Mouse (Mus musculus): ENCODE data around the gene Hfe2.

DNA sequence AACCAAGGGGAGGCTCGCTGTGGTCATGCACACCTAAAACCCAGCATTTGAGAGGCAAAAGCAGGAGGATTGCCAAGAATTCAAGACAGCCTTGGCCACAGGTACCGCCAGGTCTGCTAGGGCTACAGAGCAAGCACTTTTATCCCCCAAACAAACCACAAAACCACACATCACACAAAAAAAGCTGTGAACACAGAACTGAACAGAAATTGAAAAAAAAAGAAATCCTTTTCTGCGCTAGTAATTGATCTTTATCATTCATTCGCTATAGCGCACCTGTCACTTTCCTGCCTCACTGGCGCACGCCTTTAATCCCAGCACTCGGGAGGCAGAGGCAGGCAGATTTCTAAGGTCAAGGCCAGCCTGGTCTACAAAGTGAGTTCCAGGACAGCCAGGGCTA, 38.3 kb downstream of the Hfe2 start:
- TF ChIP-seq CTCF (IDR thresholded peaks at IDR 0.05; ENCODE audit: low read depth, low read length) (no peak), GATA1 (IDR thresholded peaks at IDR 0.05; ENCODE audit: borderline replicate concordance, low read length) (no peak), POLR2AphosphoS5 (IDR thresholded peaks at IDR 0.05; ENCODE audit: insufficient replicate concordance, low read depth, low read length) (no peak), TAL1 (conservative IDR thresholded peaks at IDR 0.05; ENCODE audit: low read depth, low read length) (no peak)

Measured in G1E (cell line).